ENCODE assay signal across 10 mouse cellular contexts in the genomic region with DNA sequence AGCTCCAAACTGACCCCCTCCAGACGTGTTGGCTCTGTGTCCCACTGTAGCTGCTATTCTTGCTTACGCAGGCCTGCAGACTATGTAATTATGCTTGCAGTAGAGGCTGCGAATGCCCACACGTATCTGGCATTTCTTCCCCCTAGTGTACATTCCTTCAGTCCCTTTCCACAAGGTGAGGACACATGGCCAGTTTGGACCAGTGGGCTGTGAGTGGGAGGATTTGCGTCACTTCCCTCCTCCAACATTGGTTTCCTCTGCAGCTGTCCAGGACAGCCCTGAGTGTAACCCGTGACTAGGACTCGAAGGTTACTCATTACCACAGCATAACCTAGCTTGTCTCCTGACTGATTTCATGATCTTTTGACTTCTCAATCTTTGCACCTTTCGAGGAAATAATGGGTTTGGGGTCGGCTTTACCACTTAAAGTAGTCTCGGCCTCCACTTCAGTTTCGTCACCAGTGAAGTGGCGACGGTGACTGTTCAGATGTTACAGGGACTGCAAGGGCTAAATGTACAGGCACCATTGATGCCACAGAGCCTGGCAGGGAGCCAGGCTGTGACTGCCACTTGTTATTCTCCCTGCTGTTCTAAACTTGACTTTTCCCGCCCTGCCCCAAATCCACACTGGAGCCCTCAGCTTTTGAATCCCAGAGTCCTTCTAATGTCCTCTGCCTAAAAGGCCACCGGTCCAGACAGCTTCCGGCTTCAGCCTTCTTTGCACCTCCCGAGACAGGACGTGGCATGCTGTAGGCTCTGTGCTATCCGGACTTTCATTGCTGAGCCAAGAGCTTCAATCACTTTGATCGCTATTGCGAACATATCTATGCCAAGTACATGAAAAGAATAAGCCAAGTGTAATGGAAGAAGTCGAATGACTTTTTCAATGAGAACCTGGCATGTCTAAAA. TPM values are rescaled to one million over a fixed set of nuclear protein-coding genes. Genes with fewer than 3 reads are reported as not detected.
DNase-seq lines count a peak whose midpoint lies in the region; ATAC-seq and TF ChIP-seq lines count a peak whose summit lies in the region.
"Had no signal": no experiment of that assay in that cellular context is flagged by ENCODE, and none has a peak within 500 bp of the region (broad histone marks: within the 10 kb centered on the region; RNA-seq: fewer than 3 reads in every experiment).

No protein-coding gene starts in this region.

- no peak overlapping the region for H3K4me2 ChIP-seq in hindbrain, embryonic 15.5 days
- H3K4me2 ChIP-seq in hindbrain, embryonic 13.5 days, result no peak overlapping the region
- no peak overlapping the region for H3K4me2 ChIP-seq in kidney, embryonic 15.5 days
- H3K4me2 ChIP-seq in myocyte (ENCODE audit: low read depth), result peak overlapping the region; percentile 45
- H3K4me2 ChIP-seq: forebrain, embryonic 15.5 days had no signal

- no peaks in the 10 kb centered on the region for H3K27me3 ChIP-seq in hindbrain, embryonic 15.5 days
- no peaks in the 10 kb centered on the region for H3K27me3 ChIP-seq in hindbrain, embryonic 13.5 days
- no peaks in the 10 kb centered on the region for H3K27me3 ChIP-seq in kidney, embryonic 15.5 days
- H3K27me3 ChIP-seq in myocyte (ENCODE audit: control insufficient read depth, insufficient read depth, insufficient read length), result no peaks in the 10 kb centered on the region
- H3K27me3 ChIP-seq: forebrain, embryonic 15.5 days had no signal

- TF ChIP-seq POLR2A in myocyte (IDR thresholded peaks at IDR 0.05; ENCODE audit: insufficient read length, low read depth), result no peak

- H3K27ac ChIP-seq in hindbrain, embryonic 15.5 days (replicated peaks), result no peak overlapping the region
- no peak overlapping the region for H3K27ac ChIP-seq in hindbrain, embryonic 13.5 days
- no peak overlapping the region for H3K27ac ChIP-seq in kidney, embryonic 15.5 days
- H3K27ac ChIP-seq: forebrain, embryonic 15.5 days had no signal

- 0 out of 2 replicates have a peak, but pooled peaks have one; percentile 45 for ATAC-seq in hindbrain, embryonic 15.5 days (ENCODE audit: low FRiP score, low read depth)
- no peak for ATAC-seq in hindbrain, embryonic 13.5 days (ENCODE audit: low FRiP score)
- 0 out of 2 replicates have a peak, but pooled peaks have one; percentile 43 for ATAC-seq in kidney, embryonic 15.5 days (replicated peaks; ENCODE audit: low FRiP score)
- ATAC-seq: forebrain, embryonic 15.5 days; inflammation-experienced regulatory T-cells, adult 6 months had no signal

- no peak overlapping the region for H3ac ChIP-seq in myocyte (ENCODE audit: control insufficient read depth, insufficient read length)

- no peak overlapping the region for H3K4me3 ChIP-seq in hindbrain, embryonic 15.5 days
- no peak overlapping the region for H3K4me3 ChIP-seq in hindbrain, embryonic 13.5 days
- no peak overlapping the region for H3K4me3 ChIP-seq in kidney, embryonic 15.5 days (replicated peaks)
- no peak overlapping the region for H3K4me3 ChIP-seq in myocyte
- H3K4me3 ChIP-seq: forebrain, embryonic 15.5 days had no signal

- H3K4me1 ChIP-seq in hindbrain, embryonic 15.5 days (replicated peaks), result 0 out of 2 replicates have a peak, but pooled peaks cover 11% of the 10 kb centered on the region
- H3K4me1 ChIP-seq in hindbrain, embryonic 13.5 days (replicated peaks), result peaks cover 19% of the 10 kb centered on the region; the same call in 1 of the 2 replicates
- H3K4me1 ChIP-seq in kidney, embryonic 15.5 days, result peaks cover 23% of the 10 kb centered on the region

- H3K79me2 ChIP-seq in myocyte (ENCODE audit: control insufficient read depth, insufficient read depth), result peaks cover 13% of the 10 kb centered on the region

- 65% methylated on average over 22 of the region's 22 CpGs for WGBS in hindbrain, embryonic 15.5 days
- WGBS in hindbrain, embryonic 13.5 days, result 75% methylated on average over 22 of the region's 22 CpGs
- 73% methylated on average over 22 of the region's 22 CpGs for WGBS in kidney, embryonic 15.5 days

- H3K36me3 ChIP-seq in hindbrain, embryonic 15.5 days, result no peaks in the 10 kb centered on the region
- H3K36me3 ChIP-seq in hindbrain, embryonic 13.5 days, result no peaks in the 10 kb centered on the region
- no peaks in the 10 kb centered on the region for H3K36me3 ChIP-seq in kidney, embryonic 15.5 days
- H3K36me3 ChIP-seq in myocyte (ENCODE audit: control insufficient read depth, insufficient read depth), result no peaks in the 10 kb centered on the region
- H3K36me3 ChIP-seq: forebrain, embryonic 15.5 days had no signal

- no peak overlapping the region for H3K9ac ChIP-seq in hindbrain, embryonic 15.5 days
- no peak overlapping the region for H3K9ac ChIP-seq in hindbrain, embryonic 13.5 days
- no peak overlapping the region for H3K9ac ChIP-seq in kidney, embryonic 15.5 days
- H3K9ac ChIP-seq: forebrain, embryonic 15.5 days had no signal

- DNase-seq in right cerebral cortex, adult 2 months (ENCODE audit: low spot score in 2 of 2), result peak; percentile 10 to 26
- no peak for DNase-seq in right cerebral cortex, postnatal 14 days
- no peak for DNase-seq in thymus, adult 18-20 months
- DNase-seq: cerebellum, adult 9-11 months had no signal

- no peaks in the 10 kb centered on the region for H3K9me3 ChIP-seq in hindbrain, embryonic 15.5 days
- no peaks in the 10 kb centered on the region for H3K9me3 ChIP-seq in hindbrain, embryonic 13.5 days
- no peaks in the 10 kb centered on the region for H3K9me3 ChIP-seq in kidney, embryonic 15.5 days (replicated peaks)
- H3K9me3 ChIP-seq: forebrain, embryonic 15.5 days had no signal

TF ChIP-seq in myocyte, 11 proteins besides CTCF, POLR2A, EP300 and RAD21:
- TF ChIP-seq REST (IDR thresholded peaks at IDR 0.05; ENCODE audit: insufficient read depth, insufficient read length), result no peak
- TF ChIP-seq USF1 (IDR thresholded peaks at IDR 0.05; ENCODE audit: low read depth), result peak; percentile 65
- TF ChIP-seq POLR2AphosphoS2 (IDR thresholded peaks at IDR 0.05; ENCODE audit: insufficient read length, low read depth), result no peak
- no peak for TF ChIP-seq TCF12 (IDR thresholded peaks at IDR 0.05; ENCODE audit: insufficient read depth, poor library complexity, severe bottlenecking)
- TF ChIP-seq E2F4 (IDR thresholded peaks at IDR 0.05; ENCODE audit: insufficient read depth), result no peak
- no peak for TF ChIP-seq SRF (IDR thresholded peaks at IDR 0.05; ENCODE audit: control insufficient read depth, insufficient read length, low read depth)
- TF ChIP-seq MYOG (IDR thresholded peaks at IDR 0.05; ENCODE audit: control insufficient read depth in 1 of 3, insufficient read depth in 1 of 3, insufficient read length in 2 of 3, low read depth in 2 of 3), result peak in 2 of 3 experiments; percentile 34 to 68
- TF ChIP-seq MAX (IDR thresholded peaks at IDR 0.05; ENCODE audit: low read depth), result no peak
- no peak for TF ChIP-seq TCF3 (IDR thresholded peaks at IDR 0.05; ENCODE audit: insufficient read length, low read depth)
- peak in 2 of 3 experiments; percentile 54 to 88 for TF ChIP-seq MYOD1 (IDR thresholded peaks at IDR 0.05; ENCODE audit: control insufficient read depth in 1 of 3, insufficient read length in 2 of 3, low read depth in 2 of 3)
- TF ChIP-seq CEBPB (IDR thresholded peaks at IDR 0.05; ENCODE audit: insufficient read depth, poor library complexity, severe bottlenecking), result no peak

RNA-seq across cellular contexts. Expression of a gene that starts 7.1 kb away (rescaled TPM):
- polyA plus RNA-seq in hindbrain, embryonic 15.5 days (2015; fragmentation: Nextera tagmentation; extraction: Ambion mirVana), result 4.7 and 5.2 TPM in 2 replicates
- polyA plus RNA-seq in hindbrain, embryonic 13.5 days (2015; fragmentation: Nextera tagmentation; extraction: Ambion mirVana), result 3.5 and 3.8 TPM in 2 replicates
- 6.2 and 6.3 TPM in 2 replicates for polyA plus RNA-seq in kidney, embryonic 15.5 days (2015; fragmentation: Nextera tagmentation; extraction: Ambion mirVana)
- polyA plus RNA-seq in myocyte (2012; fragmentation: generic; extraction: Trizol), result 8.6 TPM

RNA-seq across cellular contexts. Expression of a gene that starts 22.2 kb away (rescaled TPM):
- not detected in 2 replicates for polyA plus RNA-seq in hindbrain, embryonic 15.5 days (2015; fragmentation: Nextera tagmentation; extraction: Ambion mirVana)
- polyA plus RNA-seq in hindbrain, embryonic 13.5 days (2015; fragmentation: Nextera tagmentation; extraction: Ambion mirVana), result not detected in 2 replicates
- polyA plus RNA-seq in kidney, embryonic 15.5 days (2015; fragmentation: Nextera tagmentation; extraction: Ambion mirVana), result not detected in 2 replicates
- not detected for polyA plus RNA-seq in myocyte (2012; fragmentation: generic; extraction: Trizol)
- polyA plus RNA-seq: forebrain, embryonic 15.5 days; inflammation-experienced regulatory T-cells, adult 6 months had no signal

RNA-seq across cellular contexts. Expression of a gene that starts 44.6 kb away (rescaled TPM):
- polyA plus RNA-seq in hindbrain, embryonic 15.5 days (2015; fragmentation: Nextera tagmentation; extraction: Ambion mirVana), result not detected in 2 replicates
- polyA plus RNA-seq in hindbrain, embryonic 13.5 days (2015; fragmentation: Nextera tagmentation; extraction: Ambion mirVana), result not detected in 2 replicates
- polyA plus RNA-seq in kidney, embryonic 15.5 days (2015; fragmentation: Nextera tagmentation; extraction: Ambion mirVana), result not detected in 2 replicates
- polyA plus RNA-seq in myocyte (2012; fragmentation: generic; extraction: Trizol), result not detected
- polyA plus RNA-seq: forebrain, embryonic 15.5 days; inflammation-experienced regulatory T-cells, adult 6 months had no signal

Comparison
In these comparisons a context has a peak if more than half of its experiments do, and no peak if none do; other contexts are left out.
1. DNase-seq: peak in right cerebral cortex, adult 2 months (2 of 2); none in right cerebral cortex, postnatal 14 days (single experiment) and thymus, adult 18-20 months (0 of 2).